Mouse (Mus musculus): ENCODE results near the gene Zfp663. TPM values are rescaled to one million over a fixed set of nuclear protein-coding genes. Genes with fewer than 3 reads are reported as not detected.

Zfp663 gene
- polyA plus RNA-seq, 1 experiment from 2014 or later: 0.20 TPM

DNA sequence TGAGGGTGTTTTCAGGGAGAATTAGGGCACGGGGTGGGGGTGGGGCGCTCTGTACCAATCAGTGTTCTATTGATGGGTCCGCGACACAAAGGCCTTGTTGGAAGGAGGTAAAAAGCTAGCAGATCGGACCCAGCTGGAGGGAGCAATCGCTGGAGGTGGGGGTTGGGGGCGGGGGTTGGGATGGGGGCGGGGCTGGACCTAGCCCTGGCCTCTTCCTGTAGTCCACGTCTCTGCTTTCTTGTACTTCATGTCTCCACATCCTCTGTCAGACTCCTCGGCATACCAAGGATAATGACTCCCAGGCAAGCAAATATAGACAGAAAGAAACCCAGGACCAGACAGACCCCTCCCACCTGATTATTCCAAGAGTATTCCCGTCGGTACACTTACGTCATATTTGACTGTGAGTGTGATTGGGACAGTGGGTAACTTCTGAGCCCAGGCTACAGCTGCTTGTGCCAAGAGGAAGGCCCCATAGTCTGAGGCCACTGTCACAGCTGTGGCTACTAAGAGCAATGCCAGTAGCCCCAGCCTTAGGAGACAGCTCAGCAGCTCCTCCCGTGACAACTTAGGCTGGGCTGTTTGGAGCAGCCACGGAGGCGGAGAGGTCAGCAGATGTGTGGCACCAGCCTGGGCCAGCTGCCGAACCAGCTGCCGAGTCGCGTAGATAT lies 28.4 kb upstream of the Zfp663 start:
- 48% methylated on average over 20 of the region's 20 CpGs for WGBS
- no peak overlapping the region for H3K9ac ChIP-seq
- no peaks in the 10 kb centered on the region for H3K27me3 ChIP-seq
- no peak; the same call in 1 of the 2 replicates for ATAC-seq (replicated peaks; ENCODE audit: insufficient number of reproducible peaks, insufficient read depth, low FRiP score, low read depth)
- H3K27ac ChIP-seq: no peak overlapping the region
- no peaks in the 10 kb centered on the region for H3K9me3 ChIP-seq (replicated peaks)
- H3K4me1 ChIP-seq (replicated peaks): peaks cover 10% of the 10 kb centered on the region
- no peak overlapping the region for H3K4me2 ChIP-seq
- no peak overlapping the region for H3K4me3 ChIP-seq
- no peaks in the 10 kb centered on the region for H3K36me3 ChIP-seq

GRCm38 (mm10) chr2:165392156-165392555 lies 23.6 kb upstream of the Zfp663 start:
- Histone ChIP-seq H3K4me1 (replicated peaks) (peaks cover 2% of the 10 kb centered on the region; the same call in 1 of the 2 replicates), H3K9ac (no peak overlapping the region), H3K4me3 (no peak overlapping the region), H3K27me3 (no peaks in the 10 kb centered on the region), H3K36me3 (no peaks in the 10 kb centered on the region), H3K4me2 (no peak overlapping the region), H3K27ac (no peak overlapping the region), H3K9me3 (replicated peaks) (no peaks in the 10 kb centered on the region)
- no peak for ATAC-seq (replicated peaks; ENCODE audit: insufficient number of reproducible peaks, insufficient read depth, low FRiP score, low read depth)
- WGBS: 73% methylated on average over 4 of the region's 4 CpGs

DNA sequence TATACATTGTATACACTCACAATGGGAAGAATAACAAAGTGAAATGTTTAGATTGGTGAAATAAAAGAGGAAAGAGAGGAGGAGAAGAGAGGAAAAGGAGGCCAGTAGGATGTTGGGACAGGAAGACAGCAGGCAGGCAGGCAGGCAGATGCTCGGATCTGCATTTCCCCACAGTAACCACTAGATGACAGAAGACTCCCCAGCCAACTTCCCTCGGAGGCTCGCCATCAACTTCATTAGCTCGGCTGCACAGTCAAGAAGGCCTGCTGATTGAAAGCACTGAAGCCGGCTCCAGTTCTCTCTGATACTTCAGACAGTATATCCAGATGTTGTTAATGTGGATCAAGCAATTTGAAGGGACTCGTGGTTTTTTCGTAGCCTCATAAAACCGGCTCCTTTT lies 23.0 kb upstream of the Zfp663 start:
- ATAC-seq (replicated peaks; ENCODE audit: insufficient number of reproducible peaks, insufficient read depth, low FRiP score, low read depth): no peak
- WGBS: 15% methylated on average over 8 of the region's 8 CpGs

GRCm38 (mm10) chr2:165389299-165389952 lies 20.9 kb upstream of the Zfp663 start:
- no peak for ATAC-seq (replicated peaks; ENCODE audit: insufficient number of reproducible peaks, insufficient read depth, low FRiP score, low read depth)
- peaks cover 8% of the 10 kb centered on the region for H3K4me1 ChIP-seq (replicated peaks)
- no peaks in the 10 kb centered on the region for H3K9me3 ChIP-seq (replicated peaks)
- 68% methylated on average over 6 of the region's 6 CpGs for WGBS
- no peak overlapping the region for H3K27ac ChIP-seq
- no peak overlapping the region for H3K4me3 ChIP-seq
- no peak overlapping the region for H3K4me2 ChIP-seq
- no peaks in the 10 kb centered on the region for H3K27me3 ChIP-seq
- no peak overlapping the region for H3K9ac ChIP-seq
- peaks cover 13% of the 10 kb centered on the region for H3K36me3 ChIP-seq

More for the DNA sequence above, 23.0 kb upstream of the Zfp663 start:
- Histone ChIP-seq H3K36me3 (no peaks in the 10 kb centered on the region), H3K4me1 (replicated peaks) (peaks cover 7% of the 10 kb centered on the region), H3K27ac (no peak overlapping the region), H3K9ac (no peak overlapping the region), H3K4me3 (no peak overlapping the region), H3K9me3 (replicated peaks) (no peaks in the 10 kb centered on the region), H3K27me3 (no peaks in the 10 kb centered on the region), H3K4me2 (no peak overlapping the region)

- Histone ChIP-seq H3K27me3 (no peaks in the 10 kb centered on the region), H3K4me3 (peak within 1 kb of the TSS; percentile 82), H3K4me1 (replicated peaks) (peaks cover 8% of the 10 kb centered on the region), H3K9ac (peak within 1 kb of the TSS; percentile 87), H3K27ac (peak within 1 kb of the TSS; percentile 91), H3K4me2 (peak within 1 kb of the TSS; percentile 89), H3K9me3 (replicated peaks) (no peaks in the 10 kb centered on the region), H3K36me3 (peaks cover 28% of the 10 kb centered on the region)
- under 1% methylated on average over 40 of the region's 40 CpGs for WGBS
- ATAC-seq (replicated peaks; ENCODE audit: insufficient number of reproducible peaks, insufficient read depth, low FRiP score, low read depth): peak; percentile 95
Observed at GRCm38 (mm10) chr2:165387844-165388495, 19.4 kb upstream of the Zfp663 start, which contains the start of gene Zfp334. Gene Zfp334, minus strand, starts transcription at chr2:165388259.

DNA sequence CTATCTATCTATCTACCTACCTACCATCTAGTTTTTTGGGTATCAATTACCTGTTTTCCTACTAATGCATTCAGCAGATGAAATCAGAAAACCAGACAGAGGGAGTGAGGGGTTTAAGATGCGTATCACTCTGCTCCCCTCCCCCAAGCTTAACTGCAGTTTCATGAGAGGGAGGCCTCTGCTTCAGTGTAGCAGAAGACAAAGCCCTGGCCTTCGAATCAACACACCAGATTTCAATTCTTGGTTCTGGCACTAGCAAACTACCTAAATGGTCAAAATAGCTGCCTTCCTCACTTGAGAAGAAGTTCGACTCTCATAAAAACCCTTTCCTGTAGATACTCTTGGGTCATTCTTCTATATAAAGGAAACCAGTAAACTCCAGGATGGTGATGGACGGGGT lies 18.8 kb upstream of the Zfp663 start:
- H3K4me1 ChIP-seq (replicated peaks): peaks cover 8% of the 10 kb centered on the region
- no peak for ATAC-seq (replicated peaks; ENCODE audit: insufficient number of reproducible peaks, insufficient read depth, low FRiP score, low read depth)
- peak overlapping the region; percentile 87 for H3K9ac ChIP-seq
- H3K9me3 ChIP-seq (replicated peaks): no peaks in the 10 kb centered on the region
- peak overlapping the region; percentile 89 for H3K4me2 ChIP-seq
- peak overlapping the region; percentile 91 for H3K27ac ChIP-seq
- no peaks in the 10 kb centered on the region for H3K27me3 ChIP-seq
- WGBS: 16% methylated on average over 4 of the region's 4 CpGs
- H3K36me3 ChIP-seq: peaks cover 34% of the 10 kb centered on the region
- peak overlapping the region; percentile 82 for H3K4me3 ChIP-seq

- peaks cover 86% of the 10 kb centered on the region for H3K36me3 ChIP-seq
- no peak overlapping the region for H3K4me2 ChIP-seq
- no peak overlapping the region for H3K27ac ChIP-seq
- no peak overlapping the region for H3K4me3 ChIP-seq
- H3K27me3 ChIP-seq: no peaks in the 10 kb centered on the region
- no peak overlapping the region for H3K9ac ChIP-seq
- ATAC-seq (replicated peaks; ENCODE audit: insufficient number of reproducible peaks, insufficient read depth, low FRiP score, low read depth): no peak
- 95% methylated on average over 25 of the region's 25 CpGs for WGBS
- peaks cover 3% of the 10 kb centered on the region; the same call in 1 of the 2 replicates for H3K4me1 ChIP-seq (replicated peaks)
- peaks cover 11% of the 10 kb centered on the region for H3K9me3 ChIP-seq (replicated peaks)
Observed at GRCm38 (mm10) chr2:165380050-165380449, 11.5 kb upstream of the Zfp663 start.

DNA sequence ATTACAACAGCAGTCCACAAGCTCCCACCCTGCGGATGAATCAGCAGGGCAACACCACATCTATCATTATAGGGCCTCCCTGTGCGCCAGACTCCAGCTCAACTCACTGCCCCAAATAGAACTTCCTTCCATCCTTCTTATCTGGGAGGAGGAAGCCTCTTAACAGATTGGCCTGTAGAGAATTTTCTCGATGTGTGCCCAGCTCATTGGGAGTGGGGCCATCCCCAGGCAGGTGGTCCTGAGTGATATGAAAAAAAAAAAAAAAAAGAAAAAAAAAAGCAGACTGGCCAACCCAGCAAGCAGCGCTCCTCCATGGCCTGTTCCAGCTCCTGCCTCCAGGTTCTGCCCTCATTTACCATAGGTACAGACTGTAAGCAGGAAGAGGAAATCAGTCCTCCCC lies 7.5 kb upstream of the Zfp663 start:
- no peak overlapping the region for H3K27ac ChIP-seq
- H3K36me3 ChIP-seq: peaks cover 47% of the 10 kb centered on the region
- 52% methylated on average over 4 of the region's 4 CpGs for WGBS
- H3K4me2 ChIP-seq: no peak overlapping the region
- ATAC-seq (replicated peaks; ENCODE audit: insufficient number of reproducible peaks, insufficient read depth, low FRiP score, low read depth): no peak
- peaks cover 3% of the 10 kb centered on the region; the same call in 1 of the 2 replicates for H3K4me1 ChIP-seq (replicated peaks)
- H3K27me3 ChIP-seq: no peaks in the 10 kb centered on the region
- peaks cover 10% of the 10 kb centered on the region; the same call in 1 of the 2 replicates for H3K9me3 ChIP-seq (replicated peaks)
- H3K4me3 ChIP-seq: no peak overlapping the region
- H3K9ac ChIP-seq: no peak overlapping the region

- Histone ChIP-seq H3K9me3 (replicated peaks) (peaks cover 5% of the 10 kb centered on the region; the same call in 1 of the 2 replicates), H3K27me3 (no peaks in the 10 kb centered on the region), H3K36me3 (peaks cover 42% of the 10 kb centered on the region), H3K4me1 (replicated peaks) (peaks cover 3% of the 10 kb centered on the region; the same call in 1 of the 2 replicates), H3K27ac (no peak overlapping the region), H3K4me3 (no peak overlapping the region), H3K4me2 (no peak overlapping the region), H3K9ac (no peak overlapping the region)
- 76% methylated on average over 5 of the region's 5 CpGs for WGBS
- no peak for ATAC-seq (replicated peaks; ENCODE audit: insufficient number of reproducible peaks, insufficient read depth, low FRiP score, low read depth)
Observed at GRCm38 (mm10) chr2:165375478-165375877, 6.9 kb upstream of the Zfp663 start.

GRCm38 (mm10) chr2:165371066-165371465 lies 2.5 kb upstream of the Zfp663 start:
- Histone ChIP-seq H3K27me3 (peaks cover 28% of the 10 kb centered on the region), H3K4me1 (replicated peaks) (peaks cover 16% of the 10 kb centered on the region), H3K4me2 (no peak overlapping the region), H3K36me3 (0 out of 2 replicates have a peak, but pooled peaks cover 4% of the 10 kb centered on the region), H3K9ac (no peak overlapping the region), H3K4me3 (no peak overlapping the region), H3K27ac (no peak overlapping the region), H3K9me3 (replicated peaks) (no peaks in the 10 kb centered on the region)
- 28% methylated on average over 3 of the region's 3 CpGs for WGBS
- no peak for ATAC-seq (replicated peaks; ENCODE audit: insufficient number of reproducible peaks, insufficient read depth, low FRiP score, low read depth)

- Histone ChIP-seq H3K4me3 (no peak overlapping the region), H3K4me2 (no peak overlapping the region), H3K36me3 (0 out of 2 replicates have a peak, but pooled peaks cover under 1% of the 10 kb centered on the region), H3K27ac (no peak overlapping the region), H3K4me1 (replicated peaks) (peaks cover 13% of the 10 kb centered on the region), H3K27me3 (peaks cover 35% of the 10 kb centered on the region), H3K9me3 (replicated peaks) (no peaks in the 10 kb centered on the region), H3K9ac (no peak overlapping the region)
- no peak for ATAC-seq (replicated peaks; ENCODE audit: insufficient number of reproducible peaks, insufficient read depth, low FRiP score, low read depth)
- 62% methylated on average over 3 of the region's 3 CpGs for WGBS
Observed at GRCm38 (mm10) chr2:165370348-165370747, 1.8 kb upstream of the Zfp663 start.

All from heart, embryonic 15.5 days (tissue).